Mouse (Mus musculus) midbrain, embryonic 12.5 days (tissue): ENCODE measurements at regions not wholly inside any gene's neighbourhood (a gene's known extent, or its start where the extent isn't known, plus 50 kb on each side); places are given as distances from the start of the nearest gene placed in this dataset.

Source experiments
- ATAC-seq: fragments of 200-750 bp; cut with Nextera tagmentation; 2 replicates; pipeline ENCODE4 v1.8.0; 2017; ENCODE audit warnings: low read depth, moderate TSS enrichment, moderate library complexity; ENCODE audit not compliant: low FRiP score
- H3K27ac ChIP-seq: fragments of 300-500 bp; sonication (generic); replicated peaks from 2 replicates; pipeline ENCODE4 v1.5.1; 2016; ENCODE audit warnings: mild to moderate bottlenecking
- H3K27me3 ChIP-seq: fragments of 300-500 bp; sonication (generic); 2 replicates; pipeline ENCODE4 v1.6.1; 2016; ENCODE audit warnings: mild to moderate bottlenecking
- H3K36me3 ChIP-seq: fragments of 300-500 bp; sonication (generic); 2 replicates; pipeline ENCODE4 v1.6.1; 2016
- H3K4me1 ChIP-seq: fragments of 300-500 bp; sonication (generic); 2 replicates; pipeline ENCODE4 v1.6.1; 2016
- H3K4me2 ChIP-seq: fragments of 300-500 bp; sonication (generic); replicated peaks from 2 replicates; pipeline ENCODE4 v1.6.1; 2016; ENCODE audit warnings: mild to moderate bottlenecking, moderate library complexity
- H3K4me3 ChIP-seq: fragments of 300-500 bp; sonication (generic); 2 replicates; pipeline ENCODE4 v1.5.1; 2016; ENCODE audit warnings: mild to moderate bottlenecking
- H3K9ac ChIP-seq: fragments of 300-500 bp; sonication (generic); replicated peaks from 2 replicates; pipeline ENCODE4 v1.6.1; 2016; ENCODE audit warnings: mild to moderate bottlenecking, moderate library complexity
- H3K9me3 ChIP-seq: fragments of 300-500 bp; sonication (generic); 2 replicates; pipeline ENCODE4 v1.6.1; 2016; ENCODE audit warnings: mild to moderate bottlenecking
- WGBS: fragments of 180-500 bp; shearing (Covaris S2); methylation state at CpG from one replicate; pipeline ENCODE4 v1.1.7; 2016; 5-methylcytosine and 5-hydroxymethylcytosine counted together

DNA sequence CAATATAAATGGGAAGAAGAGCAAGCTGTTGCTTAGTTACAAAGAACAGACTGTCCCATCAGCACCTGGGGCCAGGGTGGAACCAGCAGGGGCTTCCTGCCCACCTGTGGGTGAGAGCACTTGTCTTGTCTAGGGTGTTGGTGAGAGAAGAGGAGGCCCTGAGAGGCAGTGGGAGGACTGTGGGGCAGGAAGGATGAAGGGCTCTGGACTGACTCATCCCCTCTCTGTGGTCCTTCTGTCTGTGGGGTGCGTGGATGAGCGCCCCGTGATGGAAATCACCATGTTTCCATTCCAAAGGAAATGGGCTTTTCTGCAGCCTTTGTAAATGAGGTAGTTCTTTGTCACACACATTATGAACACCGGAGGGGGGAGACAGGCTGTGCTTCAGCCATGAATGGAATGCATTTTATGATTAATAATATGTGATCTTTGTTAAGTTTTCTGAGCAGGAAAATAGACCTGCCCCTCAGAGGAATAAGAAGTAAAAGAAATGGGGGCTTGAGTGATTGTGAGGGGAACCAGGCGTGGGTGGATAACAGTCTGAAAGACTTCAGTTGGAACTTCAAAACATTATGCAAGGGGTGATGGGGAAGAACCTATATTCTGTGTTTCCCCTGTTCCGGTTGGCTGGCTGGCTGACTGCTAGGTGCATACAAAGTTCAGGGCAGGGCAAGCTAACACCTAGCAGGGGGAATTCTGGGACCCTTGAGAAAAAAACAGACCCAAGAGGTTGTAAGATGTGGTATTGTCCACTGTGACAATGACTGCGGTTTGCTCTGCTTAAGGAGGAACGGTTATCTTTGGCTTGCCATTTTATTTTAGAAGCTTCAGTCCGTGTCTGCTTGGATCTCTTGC, 237.3 kb downstream of the Gadd45g start:
- Histone ChIP-seq H3K4me1 (no peaks in the 10 kb centered on the region; the same call in 1 of the 2 replicates), H3K4me3 (no peak overlapping the region), H3K9me3 (no peaks in the 10 kb centered on the region), H3K4me2 (no peak overlapping the region), H3K27me3 (0 out of 2 replicates have a peak, but pooled peaks cover 17% of the 10 kb centered on the region), H3K36me3 (no peaks in the 10 kb centered on the region), H3K9ac (no peak overlapping the region), H3K27ac (no peak overlapping the region)
- ATAC-seq = no peak
- 76% methylated on average over 9 of the region's 9 CpGs for WGBS

DNA sequence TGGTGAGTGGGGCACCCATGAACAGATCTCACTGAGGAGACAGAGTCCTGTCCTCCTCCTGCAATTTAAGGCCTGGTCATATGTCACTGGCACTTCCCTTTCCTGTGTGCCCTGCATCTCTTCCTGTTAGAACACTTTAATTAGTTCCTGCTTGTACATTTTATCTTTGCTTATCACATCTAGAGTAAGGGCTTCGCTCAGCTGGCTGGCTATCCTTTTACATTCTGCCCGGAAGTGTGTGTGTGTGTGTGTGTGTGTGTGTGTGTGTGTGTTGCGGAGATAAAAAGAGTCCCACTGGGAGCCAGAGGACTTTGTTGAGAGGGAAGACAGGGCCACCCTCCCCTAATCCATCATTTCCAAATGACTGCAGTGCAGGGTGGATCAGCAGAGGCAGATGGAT, 238.6 kb downstream of the Gadd45g start:
- H3K27me3 ChIP-seq = peaks cover 11% of the 10 kb centered on the region; the same call in 1 of the 2 replicates
- H3K27ac ChIP-seq = no peak overlapping the region
- H3K9ac ChIP-seq = no peak overlapping the region
- H3K4me2 ChIP-seq = no peak overlapping the region
- ATAC-seq = no peak
- H3K36me3 ChIP-seq = no peaks in the 10 kb centered on the region
- no peaks in the 10 kb centered on the region; the same call in 1 of the 2 replicates for H3K4me1 ChIP-seq
- WGBS = 59% methylated on average over 3 of the region's 3 CpGs
- no peaks in the 10 kb centered on the region for H3K9me3 ChIP-seq
- H3K4me3 ChIP-seq = no peak overlapping the region

DNA sequence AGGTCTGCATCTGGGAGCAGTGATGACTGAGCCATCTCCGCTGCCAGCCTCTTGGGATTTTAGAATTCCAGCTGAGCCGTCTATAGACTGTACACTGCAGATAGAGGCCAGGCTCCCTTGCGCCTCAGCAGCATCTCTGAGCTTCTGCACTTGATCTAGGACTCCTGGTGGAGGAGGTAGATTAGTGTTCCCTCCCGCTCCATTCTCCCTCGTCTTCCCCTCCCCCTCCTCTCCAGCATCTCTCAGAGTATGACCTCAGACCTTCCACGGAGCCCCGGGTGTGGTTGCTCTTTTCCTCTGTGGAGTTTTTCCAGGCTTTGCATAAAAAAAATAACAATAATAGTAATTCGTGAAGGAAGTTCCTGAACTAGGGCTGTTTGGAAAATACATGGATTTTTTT, 241.8 kb downstream of the Gadd45g start:
- Histone ChIP-seq H3K9ac (no peak overlapping the region), H3K27me3 (peaks cover 16% of the 10 kb centered on the region), H3K4me2 (no peak overlapping the region), H3K9me3 (no peaks in the 10 kb centered on the region; the same call in 1 of the 2 replicates), H3K27ac (no peak overlapping the region), H3K4me3 (no peak overlapping the region), H3K4me1 (peaks cover 7% of the 10 kb centered on the region; the same call in 1 of the 2 replicates), H3K36me3 (no peaks in the 10 kb centered on the region)
- no peak for ATAC-seq
- 43% methylated on average over 8 of the region's 8 CpGs for WGBS

DNA sequence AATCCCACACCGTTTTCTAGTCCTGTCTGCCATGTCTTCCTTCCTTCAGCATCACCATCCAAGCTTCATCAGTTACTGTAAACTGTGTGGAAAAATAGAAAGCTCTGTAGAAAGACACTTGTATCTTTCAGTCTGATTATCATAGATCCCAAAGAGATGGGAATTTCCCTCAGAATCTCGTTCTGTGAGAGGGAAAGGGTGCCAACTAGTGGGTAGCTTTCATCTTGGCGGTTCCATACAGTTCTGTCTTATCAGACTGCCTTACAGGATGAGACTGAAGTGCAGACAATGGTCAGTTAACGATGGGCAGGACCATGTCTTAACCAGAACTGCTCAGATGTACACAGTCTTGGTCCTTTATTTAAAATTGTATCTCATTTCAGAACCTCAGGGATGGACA, 243.9 kb downstream of the Gadd45g start:
- 76% methylated on average over 4 of the region's 4 CpGs for WGBS
- H3K4me3 ChIP-seq = no peak overlapping the region
- H3K36me3 ChIP-seq = no peaks in the 10 kb centered on the region
- no peak for ATAC-seq
- H3K9me3 ChIP-seq = no peaks in the 10 kb centered on the region; the same call in 1 of the 2 replicates
- H3K4me1 ChIP-seq = peaks cover 7% of the 10 kb centered on the region; the same call in 1 of the 2 replicates
- no peak overlapping the region for H3K9ac ChIP-seq
- no peak overlapping the region for H3K27ac ChIP-seq
- H3K27me3 ChIP-seq = peaks cover 12% of the 10 kb centered on the region
- H3K4me2 ChIP-seq = no peak overlapping the region

DNA sequence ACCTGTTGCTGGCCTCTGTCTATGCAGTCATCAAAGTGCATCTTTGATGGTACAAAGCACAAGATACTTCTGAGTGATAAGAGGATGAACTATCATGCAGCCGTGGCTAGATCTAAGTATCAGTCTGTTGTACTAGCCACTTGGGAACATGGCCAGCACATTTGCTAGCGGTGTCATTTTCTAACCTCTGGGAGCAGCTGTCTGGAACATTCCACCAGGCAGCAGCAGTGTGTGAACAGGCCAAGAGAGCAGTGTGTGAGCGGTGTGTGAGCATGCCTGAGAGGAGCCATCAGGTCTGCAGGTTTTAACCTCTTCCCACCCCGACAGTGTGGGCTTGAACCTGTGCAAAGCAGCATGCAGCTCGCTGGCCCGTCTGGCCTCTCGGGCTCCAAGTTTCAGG, 248.3 kb downstream of the Gadd45g start:
- Histone ChIP-seq H3K36me3 (no peaks in the 10 kb centered on the region), H3K27ac (no peak overlapping the region), H3K4me1 (peaks cover 7% of the 10 kb centered on the region; the same call in 1 of the 2 replicates), H3K4me2 (no peak overlapping the region), H3K9ac (no peak overlapping the region), H3K4me3 (no peak overlapping the region), H3K9me3 (no peaks in the 10 kb centered on the region; the same call in 1 of the 2 replicates), H3K27me3 (peaks cover 15% of the 10 kb centered on the region)
- ATAC-seq = no peak
- 89% methylated on average over 7 of the region's 7 CpGs for WGBS

DNA sequence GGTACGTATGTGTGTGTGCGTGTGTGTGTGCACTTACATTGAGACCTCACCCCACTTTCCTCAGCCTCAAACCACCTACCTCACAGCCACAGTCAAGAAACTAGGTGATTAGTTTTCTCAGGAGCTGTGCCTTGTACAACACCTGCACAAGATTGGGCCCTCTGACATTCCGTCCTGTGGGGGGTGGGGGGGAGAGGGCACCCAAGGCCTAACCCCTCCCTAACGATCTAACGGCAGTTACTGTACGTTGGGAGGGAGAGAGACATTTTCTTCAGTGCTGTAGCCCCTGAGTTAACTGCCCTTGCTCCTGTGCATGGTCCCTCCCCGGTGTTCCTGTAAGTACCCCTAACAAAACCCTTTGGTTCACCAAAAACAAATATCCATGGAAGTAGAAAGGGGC, 250.0 kb downstream of the Gadd45g start:
- Histone ChIP-seq H3K4me2 (no peak overlapping the region), H3K4me3 (no peak overlapping the region), H3K27ac (no peak overlapping the region)

DNA sequence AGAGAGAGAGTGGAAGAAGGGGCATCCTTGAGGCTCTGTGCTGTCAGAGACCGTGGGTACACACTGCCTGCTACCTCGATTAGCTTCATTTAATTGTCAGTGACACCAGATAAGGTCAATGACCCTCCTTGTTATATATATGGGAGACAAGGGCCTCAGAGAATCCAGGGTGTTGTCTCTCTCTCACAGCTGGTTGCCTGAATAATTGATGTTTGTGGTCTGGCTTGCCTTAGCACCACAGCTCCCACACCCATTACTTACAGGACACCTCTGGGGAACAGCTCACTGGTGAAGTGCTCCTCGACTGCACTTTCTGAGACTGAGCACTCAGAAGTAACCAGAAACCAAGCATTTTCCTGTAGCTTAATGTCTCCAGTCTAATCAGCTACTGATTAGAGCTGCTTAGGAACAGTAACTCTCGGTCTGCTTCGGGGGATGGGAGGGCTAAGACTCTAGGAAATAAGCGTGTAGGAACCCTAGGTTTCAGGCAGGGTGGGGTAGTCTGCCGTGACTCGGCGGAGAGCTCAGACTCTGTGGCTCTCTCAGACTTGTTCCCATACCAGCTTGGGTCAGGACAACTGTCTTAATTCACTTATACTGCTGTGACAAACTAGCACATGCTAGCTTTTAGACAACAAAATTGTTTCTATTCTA, 259.6 kb downstream of the Gadd45g start:
- no peak for ATAC-seq
- WGBS = 64% methylated on average over 9 of the region's 9 CpGs
- peaks cover 22% of the 10 kb centered on the region for H3K4me1 ChIP-seq
- H3K27me3 ChIP-seq = peaks cover 42% of the 10 kb centered on the region
- H3K9me3 ChIP-seq = no peaks in the 10 kb centered on the region
- H3K4me3 ChIP-seq = no peak overlapping the region
- no peak overlapping the region for H3K4me2 ChIP-seq
- no peak overlapping the region for H3K9ac ChIP-seq
- no peak overlapping the region for H3K27ac ChIP-seq
- H3K36me3 ChIP-seq = no peaks in the 10 kb centered on the region

More for the DNA sequence above, 250.0 kb downstream of the Gadd45g start:
- Histone ChIP-seq H3K36me3 (no peaks in the 10 kb centered on the region), H3K9ac (no peak overlapping the region), H3K27me3 (peaks cover 18% of the 10 kb centered on the region), H3K4me1 (peaks cover 7% of the 10 kb centered on the region; the same call in 1 of the 2 replicates), H3K9me3 (no peaks in the 10 kb centered on the region; the same call in 1 of the 2 replicates)
- ATAC-seq = no peak
- 86% methylated on average over 7 of the region's 7 CpGs for WGBS

DNA sequence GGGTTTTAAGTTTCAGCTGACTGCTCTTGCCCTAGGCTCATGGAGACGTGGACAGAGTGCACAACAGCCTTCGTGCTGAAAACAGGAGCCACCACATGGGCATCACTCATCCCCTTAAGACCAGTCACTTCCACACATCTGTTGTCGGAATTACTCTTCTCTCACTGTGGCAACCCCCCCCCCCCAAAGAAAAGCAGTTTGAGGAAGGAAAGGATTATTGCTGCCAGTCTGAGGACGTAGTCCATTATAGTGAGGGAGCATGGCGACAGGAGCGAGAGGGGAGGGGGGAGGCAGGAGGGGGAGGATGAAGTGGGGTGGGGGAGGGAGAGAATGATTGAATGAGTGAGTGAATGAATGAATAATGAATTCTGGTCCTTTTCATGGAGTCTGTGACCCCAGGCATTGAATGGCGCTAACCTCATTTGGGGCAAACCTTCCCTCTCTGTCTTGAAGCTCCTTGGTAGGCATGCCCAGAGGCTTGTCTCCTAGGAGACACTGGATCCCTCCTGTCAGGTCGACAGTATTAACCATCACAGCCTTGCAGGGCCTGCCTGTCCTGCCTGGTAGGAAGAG, 262.0 kb downstream of the Gadd45g start:
- WGBS = 10% methylated on average over 8 of the region's 8 CpGs

DNA sequence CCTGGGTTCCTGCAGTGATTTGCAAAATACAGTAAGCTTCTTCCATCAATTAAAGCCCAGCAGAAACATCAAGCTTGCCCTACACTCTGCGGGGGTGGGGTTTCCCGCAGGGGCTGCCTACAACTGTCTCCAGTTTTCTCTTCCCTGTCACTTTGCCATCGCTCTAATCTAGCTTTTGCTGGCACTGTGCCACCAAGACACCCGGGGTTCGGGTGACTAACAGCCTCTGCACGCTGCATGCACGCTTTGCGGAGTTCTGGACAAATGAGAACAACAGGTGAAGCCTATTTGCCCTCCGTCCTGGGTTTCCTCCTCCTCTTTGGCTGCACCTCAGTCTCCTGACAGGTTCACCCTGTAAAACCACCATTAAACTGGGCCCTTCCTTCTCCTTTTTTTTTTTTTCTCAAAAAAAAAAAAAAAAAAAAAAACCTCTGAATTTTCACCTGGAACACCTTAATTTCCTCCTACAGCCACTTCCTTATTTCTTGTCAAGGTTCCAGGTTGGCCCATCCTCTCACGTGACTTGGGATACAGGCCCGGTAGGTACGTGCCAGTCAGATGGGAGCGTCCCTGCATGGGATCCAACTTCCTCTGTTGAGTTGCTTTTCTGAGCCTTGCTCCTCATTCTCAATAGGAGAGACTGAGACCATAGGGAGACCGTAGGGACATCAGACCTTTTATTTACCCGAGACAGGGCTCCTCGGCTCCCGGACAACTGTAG, 262.7 kb downstream of the Gadd45g start:
- Histone ChIP-seq H3K27me3 (peaks cover 48% of the 10 kb centered on the region), H3K36me3 (no peaks in the 10 kb centered on the region), H3K27ac (peak overlapping the region; percentile 39; the same call in 1 of the 2 replicates), H3K4me2 (0 out of 2 replicates have a peak overlapping the region, but pooled peaks have one; percentile 21), H3K4me3 (no peak overlapping the region), H3K9me3 (no peaks in the 10 kb centered on the region), H3K9ac (no peak overlapping the region), H3K4me1 (peaks cover 25% of the 10 kb centered on the region)
- WGBS = 66% methylated on average over 17 of the region's 17 CpGs
- ATAC-seq = 0 out of 2 replicates have a peak, but pooled peaks have one; percentile 20

More for the DNA sequence above, 262.0 kb downstream of the Gadd45g start:
- Histone ChIP-seq H3K9ac (0 out of 2 replicates have a peak overlapping the region, but pooled peaks have one; percentile 17), H3K4me1 (peaks cover 22% of the 10 kb centered on the region), H3K27ac (peak overlapping the region; percentile 39), H3K9me3 (no peaks in the 10 kb centered on the region), H3K4me2 (peak overlapping the region; percentile 7; the same call in 1 of the 2 replicates), H3K27me3 (peaks cover 50% of the 10 kb centered on the region), H3K4me3 (no peak overlapping the region), H3K36me3 (no peaks in the 10 kb centered on the region)
- peak; percentile 82 for ATAC-seq

DNA sequence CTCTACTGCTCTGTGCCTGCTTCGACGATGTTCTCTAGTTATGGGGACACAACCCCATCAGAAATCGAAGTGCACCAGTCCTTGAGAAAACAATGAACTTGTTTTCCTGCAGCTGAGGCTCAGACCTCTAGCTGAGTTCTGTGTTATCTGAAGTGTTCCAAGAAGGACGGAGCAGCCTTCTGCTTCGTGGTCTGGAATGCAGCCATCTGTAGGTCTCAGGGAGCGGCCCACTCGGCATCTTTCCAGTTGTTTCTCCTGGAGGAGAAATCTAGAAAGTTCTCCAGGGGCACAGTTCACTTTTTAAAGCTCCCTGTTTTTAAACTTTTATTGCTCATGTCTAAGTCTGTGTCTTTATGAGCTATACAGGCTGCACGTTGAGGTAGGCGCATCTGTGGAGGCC, 264.3 kb downstream of the Gadd45g start:
- Histone ChIP-seq H3K4me2 (no peak overlapping the region), H3K9me3 (no peaks in the 10 kb centered on the region), H3K4me3 (no peak overlapping the region), H3K9ac (no peak overlapping the region), H3K27ac (no peak overlapping the region), H3K27me3 (peaks cover 48% of the 10 kb centered on the region), H3K4me1 (peaks cover 25% of the 10 kb centered on the region), H3K36me3 (no peaks in the 10 kb centered on the region)
- WGBS = 78% methylated on average over 9 of the region's 9 CpGs
- no peak for ATAC-seq

DNA sequence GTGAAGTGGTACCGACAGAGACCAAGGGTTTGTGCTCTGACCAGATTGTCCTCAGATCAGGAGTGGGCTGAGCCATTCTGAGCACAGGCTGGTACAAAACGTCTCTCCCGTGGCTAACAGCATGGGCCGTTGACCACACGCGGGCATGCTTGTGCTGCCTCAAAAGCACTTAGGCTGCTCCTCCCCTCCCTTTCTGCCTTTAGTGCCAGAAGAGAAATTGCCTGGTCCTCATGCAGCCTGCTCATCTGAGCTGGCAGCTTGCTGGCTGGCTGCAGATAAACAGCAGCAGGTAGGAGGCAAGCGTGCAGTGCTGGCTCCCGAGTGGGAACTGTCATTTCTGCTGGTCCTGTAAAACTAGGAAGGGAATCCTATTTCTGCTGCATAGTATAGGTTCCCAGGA, 267.1 kb downstream of the Gadd45g start:
- ATAC-seq = no peak
- Histone ChIP-seq H3K27ac (no peak overlapping the region), H3K9me3 (no peaks in the 10 kb centered on the region), H3K4me1 (peaks cover 12% of the 10 kb centered on the region), H3K4me2 (no peak overlapping the region), H3K9ac (no peak overlapping the region), H3K36me3 (no peaks in the 10 kb centered on the region), H3K4me3 (no peak overlapping the region), H3K27me3 (peaks cover 55% of the 10 kb centered on the region)
- 59% methylated on average over 8 of the region's 8 CpGs for WGBS
